Mouse (Mus musculus): ENCODE measurements at regions not wholly inside any gene's neighbourhood (a gene's known extent, or its start where the extent isn't known, plus 50 kb on each side); places are given as distances from the start of the nearest gene placed in this dataset.

GRCm38 (mm10) chr13:74867720-74868119 lies 59.1 kb upstream of the Cast start:
- Histone ChIP-seq H3K79me2 (ENCODE audit: control insufficient read depth, insufficient read depth) (no peaks in the 10 kb centered on the region), H3K36me3 (ENCODE audit: control insufficient read depth, insufficient read depth) (no peaks in the 10 kb centered on the region), H3K4me2 (ENCODE audit: low read depth) (no peak overlapping the region), H3K4me3 (no peak overlapping the region), H3K27me3 (ENCODE audit: control insufficient read depth, insufficient read depth, insufficient read length) (no peaks in the 10 kb centered on the region), H3ac (ENCODE audit: control insufficient read depth, insufficient read length) (no peak overlapping the region)
- no peak for TF ChIP-seq MYOG (IDR thresholded peaks at IDR 0.05; ENCODE audit: control insufficient read depth in 1 of 3, insufficient read depth in 1 of 3, insufficient read length in 2 of 3, low read depth in 2 of 3)
- no peak for TF ChIP-seq TCF12 (IDR thresholded peaks at IDR 0.05; ENCODE audit: insufficient read depth, poor library complexity, severe bottlenecking)
- TF ChIP-seq CEBPB (IDR thresholded peaks at IDR 0.05; ENCODE audit: insufficient read depth, poor library complexity, severe bottlenecking) = no peak
- TF ChIP-seq POLR2A (IDR thresholded peaks at IDR 0.05; ENCODE audit: insufficient read length, low read depth) = no peak
- TF ChIP-seq POLR2AphosphoS2 (IDR thresholded peaks at IDR 0.05; ENCODE audit: insufficient read length, low read depth) = no peak
- TF ChIP-seq REST (IDR thresholded peaks at IDR 0.05; ENCODE audit: insufficient read depth, insufficient read length) = no peak
- TF ChIP-seq SRF (IDR thresholded peaks at IDR 0.05; ENCODE audit: control insufficient read depth, insufficient read length, low read depth) = no peak
- TF ChIP-seq MYOD1 (IDR thresholded peaks at IDR 0.05; ENCODE audit: control insufficient read depth in 1 of 3, insufficient read length in 2 of 3, low read depth in 2 of 3) = no peak
- TF ChIP-seq E2F4 (IDR thresholded peaks at IDR 0.05; ENCODE audit: insufficient read depth) = no peak
- TF ChIP-seq MAX (IDR thresholded peaks at IDR 0.05; ENCODE audit: low read depth) = no peak
- TF ChIP-seq TCF3 (IDR thresholded peaks at IDR 0.05; ENCODE audit: insufficient read length, low read depth) = no peak
- TF ChIP-seq USF1 (IDR thresholded peaks at IDR 0.05; ENCODE audit: low read depth) = no peak

- TF ChIP-seq TCF12 (IDR thresholded peaks at IDR 0.05; ENCODE audit: insufficient read depth, poor library complexity, severe bottlenecking) (no peak), USF1 (IDR thresholded peaks at IDR 0.05; ENCODE audit: low read depth) (no peak), POLR2AphosphoS2 (IDR thresholded peaks at IDR 0.05; ENCODE audit: insufficient read length, low read depth) (no peak), TCF3 (IDR thresholded peaks at IDR 0.05; ENCODE audit: insufficient read length, low read depth) (no peak), MYOG (IDR thresholded peaks at IDR 0.05; ENCODE audit: control insufficient read depth in 1 of 3, insufficient read depth in 1 of 3, insufficient read length in 2 of 3, low read depth in 2 of 3) (peak in 1 of 3 experiments; percentile 5), CEBPB (IDR thresholded peaks at IDR 0.05; ENCODE audit: insufficient read depth, poor library complexity, severe bottlenecking) (no peak), MYOD1 (IDR thresholded peaks at IDR 0.05; ENCODE audit: control insufficient read depth in 1 of 3, insufficient read length in 2 of 3, low read depth in 2 of 3) (peak in 2 of 3 experiments; percentile 9 to 30)
- H3K4me3 ChIP-seq = peak overlapping the region; percentile 17
Observed at GRCm38 (mm10) chr13:74864000-74864399, 55.4 kb upstream of the Cast start.

GRCm38 (mm10) chr13:74861373-74861970 lies 52.9 kb upstream of the Cast start:
- no peak overlapping the region for H3K4me3 ChIP-seq
- H3K4me2 ChIP-seq (ENCODE audit: low read depth) = no peak overlapping the region
- TF ChIP-seq POLR2AphosphoS2 (IDR thresholded peaks at IDR 0.05; ENCODE audit: insufficient read length, low read depth) (no peak), USF1 (IDR thresholded peaks at IDR 0.05; ENCODE audit: low read depth) (no peak), TCF3 (IDR thresholded peaks at IDR 0.05; ENCODE audit: insufficient read length, low read depth) (no peak), REST (IDR thresholded peaks at IDR 0.05; ENCODE audit: insufficient read depth, insufficient read length) (no peak), POLR2A (IDR thresholded peaks at IDR 0.05; ENCODE audit: insufficient read length, low read depth) (no peak), MYOG (IDR thresholded peaks at IDR 0.05; ENCODE audit: control insufficient read depth in 1 of 3, insufficient read depth in 1 of 3, insufficient read length in 2 of 3, low read depth in 2 of 3) (no peak), CEBPB (IDR thresholded peaks at IDR 0.05; ENCODE audit: insufficient read depth, poor library complexity, severe bottlenecking) (no peak), TCF12 (IDR thresholded peaks at IDR 0.05; ENCODE audit: insufficient read depth, poor library complexity, severe bottlenecking) (no peak), SRF (IDR thresholded peaks at IDR 0.05; ENCODE audit: control insufficient read depth, insufficient read length, low read depth) (no peak), E2F4 (IDR thresholded peaks at IDR 0.05; ENCODE audit: insufficient read depth) (no peak), MYOD1 (IDR thresholded peaks at IDR 0.05; ENCODE audit: control insufficient read depth in 1 of 3, insufficient read length in 2 of 3, low read depth in 2 of 3) (no peak), MAX (IDR thresholded peaks at IDR 0.05; ENCODE audit: low read depth) (no peak)
- no peaks in the 10 kb centered on the region for H3K27me3 ChIP-seq (ENCODE audit: control insufficient read depth, insufficient read depth, insufficient read length)
- H3ac ChIP-seq (ENCODE audit: control insufficient read depth, insufficient read length) = no peak overlapping the region
- no peaks in the 10 kb centered on the region for H3K79me2 ChIP-seq (ENCODE audit: control insufficient read depth, insufficient read depth)
- no peaks in the 10 kb centered on the region for H3K36me3 ChIP-seq (ENCODE audit: control insufficient read depth, insufficient read depth)

More at GRCm38 (mm10) chr13:74864000-74864399, 55.4 kb upstream of the Cast start:
- Histone ChIP-seq H3ac (ENCODE audit: control insufficient read depth, insufficient read length) (no peak overlapping the region), H3K4me2 (ENCODE audit: low read depth) (peak overlapping the region; percentile 82), H3K79me2 (ENCODE audit: control insufficient read depth, insufficient read depth) (no peaks in the 10 kb centered on the region), H3K27me3 (ENCODE audit: control insufficient read depth, insufficient read depth, insufficient read length) (no peaks in the 10 kb centered on the region), H3K36me3 (ENCODE audit: control insufficient read depth, insufficient read depth) (no peaks in the 10 kb centered on the region)
